In genomic region chr16:24950112-24950743, GRCm38 (mm10) we compare ENCODE assay signal across 13 mouse cellular contexts.
"Had no signal": no experiment of that assay in that cellular context is flagged by ENCODE, and none has a peak within 500 bp of the region (broad histone marks: within the 10 kb centered on the region; RNA-seq: fewer than 3 reads in every experiment).

No protein-coding gene starts in this region.

- H3K4me1 ChIP-seq: liver, embryonic 12.5 days had no signal

- H3K27ac ChIP-seq: liver, embryonic 12.5 days; midbrain, embryonic 12.5 days; neural tube, embryonic 12.5 days had no signal

- H3K36me3 ChIP-seq: limb, embryonic 15.5 days; liver, embryonic 12.5 days; midbrain, embryonic 12.5 days; neural tube, embryonic 12.5 days had no signal

- ATAC-seq: liver, embryonic 12.5 days had no signal

- H3K4me3 ChIP-seq: limb, embryonic 15.5 days; liver, embryonic 12.5 days; midbrain, embryonic 12.5 days; neural tube, embryonic 12.5 days had no signal

- H3K4me2 ChIP-seq: limb, embryonic 15.5 days; liver, embryonic 12.5 days; lung, embryonic 14.5 days; midbrain, embryonic 12.5 days; neural tube, embryonic 12.5 days had no signal

- H3K9ac ChIP-seq: limb, embryonic 15.5 days; liver, embryonic 12.5 days; lung, embryonic 14.5 days; midbrain, embryonic 12.5 days; neural tube, embryonic 12.5 days had no signal

- DNase-seq: kidney, adult 11 months; kidney, adult 9 months; kidney, postnatal 36 days; left cerebral cortex, postnatal 4 days; lung, embryonic 14.5 days; lung, postnatal 10 days; lung, postnatal 4 days; thymus, adult 18-20 months; thymus, postnatal 14 days had no signal

- H3K9me3 ChIP-seq: limb, embryonic 15.5 days; liver, embryonic 12.5 days; midbrain, embryonic 12.5 days; neural tube, embryonic 12.5 days had no signal

- H3K27me3 ChIP-seq: limb, embryonic 15.5 days; liver, embryonic 12.5 days; midbrain, embryonic 12.5 days; neural tube, embryonic 12.5 days had no signal
